1 mouse cellular context compared by ENCODE assay signal in the genomic region with DNA sequence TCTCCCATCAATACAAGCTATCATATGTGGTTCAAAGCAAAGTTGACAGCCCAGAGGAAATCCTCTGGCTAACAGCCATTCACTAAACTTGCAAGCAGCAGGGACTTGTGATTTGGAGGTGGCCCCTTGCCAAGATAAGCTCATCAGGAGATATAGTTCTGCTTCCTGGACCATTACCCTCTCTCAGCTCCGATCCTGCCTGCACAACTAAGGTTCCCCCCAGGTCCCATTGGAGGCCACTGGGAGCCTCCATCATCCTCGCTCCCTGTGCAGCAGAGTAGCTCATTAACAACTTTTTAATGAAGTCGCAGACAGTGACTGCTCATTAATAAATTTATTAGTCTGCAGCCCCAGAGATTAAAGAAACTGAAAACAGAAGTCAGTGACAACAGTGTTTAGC.
TF ChIP-seq lines count a peak whose summit lies in the region.

No protein-coding gene starts in this region.

TF ChIP-seq in MEL, 35 proteins besides CTCF, POLR2A, EP300 and RAD21:
- TF ChIP-seq MEF2A (IDR thresholded peaks at IDR 0.05; ENCODE audit: extremely low read depth, insufficient replicate concordance, low read depth, low read length, poor library complexity, severe bottlenecking), result no peak
- no peak for TF ChIP-seq ZKSCAN1 (IDR thresholded peaks at IDR 0.05; ENCODE audit: low read depth, low read length)
- no peak for TF ChIP-seq ZNF384 (IDR thresholded peaks at IDR 0.05; ENCODE audit: low read depth, low read length)
- no peak for TF ChIP-seq JUND (IDR thresholded peaks at IDR 0.05; ENCODE audit: low read depth, low read length)
- TF ChIP-seq MAFK (IDR thresholded peaks at IDR 0.05; ENCODE audit: borderline replicate concordance, low read depth, low read length), result no peak
- TF ChIP-seq ZMIZ1 (IDR thresholded peaks at IDR 0.05; ENCODE audit: low read depth, low read length), result no peak
- TF ChIP-seq BHLHE40 (IDR thresholded peaks at IDR 0.05; ENCODE audit: borderline replicate concordance, low read depth, low read length), result no peak
- TF ChIP-seq HCFC1 (IDR thresholded peaks at IDR 0.05; ENCODE audit: low read depth, low read length), result no peak
- no peak for TF ChIP-seq POLR2AphosphoS2 (IDR thresholded peaks at IDR 0.05; ENCODE audit: low read length)
- TF ChIP-seq TCF12 (IDR thresholded peaks at IDR 0.05; ENCODE audit: low read depth, low read length), result no peak
- no peak for TF ChIP-seq MAZ (IDR thresholded peaks at IDR 0.05; ENCODE audit: low read depth, low read length)
